8 mouse cellular contexts compared by ENCODE assay signal in the genomic region with DNA sequence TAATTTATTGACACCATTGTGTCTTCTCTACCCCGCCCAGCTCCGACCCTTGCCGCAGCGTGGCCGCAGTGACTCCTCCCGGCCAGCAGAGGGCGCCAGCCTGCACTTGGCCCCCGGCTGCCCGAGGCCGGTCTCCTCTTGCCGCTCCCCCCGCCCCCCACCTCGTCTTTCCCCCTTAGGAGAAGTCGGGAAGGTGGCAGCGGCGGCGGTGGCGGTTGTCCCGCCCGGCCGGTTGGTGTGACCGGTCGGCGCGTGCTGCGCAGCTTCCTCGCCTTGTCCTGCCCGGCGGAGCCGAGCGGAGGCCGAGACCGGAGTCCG. TPM values are rescaled to one million over a fixed set of nuclear protein-coding genes. Genes with fewer than 3 reads are reported as not detected.
A peak's percentile ranks its signal among the peaks of the same experiment; 100 is the strongest.
DNase-seq lines count a peak whose midpoint lies in the region; ATAC-seq lines count a peak whose summit lies in the region.

A gene (plus strand): TSS at position 188 of the 318 bp plus-strand sequence.

- H3K4me3 ChIP-seq in heart, embryonic 10.5 days = peak within 1 kb of the TSS; percentile 100
- peak within 1 kb of the TSS; percentile 99 for H3K4me3 ChIP-seq in kidney, embryonic 15.5 days (replicated peaks)

- H3K4me2 ChIP-seq in kidney, embryonic 15.5 days = peak within 1 kb of the TSS; percentile 73

- peak within 1 kb of the TSS; percentile 91 for H3K9ac ChIP-seq in kidney, embryonic 15.5 days

- DNase-seq in B cell, adult 2 months = peak; percentile 98
- peak; percentile 95 for DNase-seq in brain, adult 2 months (ENCODE audit: low read depth, low spot score)
- peak; percentile 95 for DNase-seq in heart, embryonic 10.5 days (ENCODE audit: low spot score)
- peak; percentile 95 for DNase-seq in liver
- peak; percentile 96 to 99 for DNase-seq in spleen, postnatal 4 days (ENCODE audit: low spot score in 2 of 2)

- H3K9me3 ChIP-seq in heart, embryonic 10.5 days = no peaks in the 10 kb centered on the region
- no peaks in the 10 kb centered on the region for H3K9me3 ChIP-seq in kidney, embryonic 15.5 days (replicated peaks)

- H3K36me3 ChIP-seq in heart, embryonic 10.5 days = peaks cover 7% of the 10 kb centered on the region
- H3K36me3 ChIP-seq in kidney, embryonic 15.5 days = 0 out of 2 replicates have a peak, but pooled peaks cover 9% of the 10 kb centered on the region

- no peaks in the 10 kb centered on the region for H3K27me3 ChIP-seq in heart, embryonic 10.5 days (ENCODE audit: insufficient read depth, poor library complexity, severe bottlenecking)
- no peaks in the 10 kb centered on the region for H3K27me3 ChIP-seq in kidney, embryonic 15.5 days

- WGBS in heart, embryonic 10.5 days = under 1% methylated on average over 33 of the region's 34 CpGs
- under 1% methylated on average over 28 of the region's 34 CpGs for WGBS in kidney, embryonic 15.5 days

- peak within 1 kb of the TSS; percentile 97 for H3K27ac ChIP-seq in heart, embryonic 10.5 days
- peak within 1 kb of the TSS; percentile 89 for H3K27ac ChIP-seq in kidney, embryonic 15.5 days

- peaks cover 29% of the 10 kb centered on the region for H3K4me1 ChIP-seq in heart, embryonic 10.5 days
- H3K4me1 ChIP-seq in kidney, embryonic 15.5 days = peaks cover 14% of the 10 kb centered on the region

- ATAC-seq in erythroblast, adult 5-6 weeks (replicated peaks; ENCODE audit: low FRiP score, poor library complexity, severe bottlenecking) = peak; percentile 81
- ATAC-seq in kidney, embryonic 15.5 days (replicated peaks; ENCODE audit: low FRiP score) = peak; percentile 94
- peak; percentile 88 for ATAC-seq in monocyte, adult 5-6 weeks (replicated peaks; ENCODE audit: insufficient number of reproducible peaks, low FRiP score, low TSS enrichment, poor library complexity, severe bottlenecking)

RNA-seq across cellular contexts. Expression of the gene that starts here (rescaled TPM):
- 19.9 and 20.0 TPM in 2 replicates for total RNA-seq in erythroblast, adult 5-6 weeks (2015; ENCODE audit: low replicate concordance)
- 13.4 and 20.8 TPM in 2 replicates for total RNA-seq in erythroblast, adult 5-6 weeks (2017; ENCODE audit: low replicate concordance)
- 33.5 and 44.7 TPM in 2 replicates for polyA plus RNA-seq in heart, embryonic 10.5 days (2016; fragmentation: Nextera tagmentation; extraction: Ambion mirVana)
- polyA plus RNA-seq in kidney, embryonic 15.5 days (2015; fragmentation: Nextera tagmentation; extraction: Ambion mirVana) = 29.7 and 33.0 TPM in 2 replicates
- total RNA-seq in monocyte, adult 5-6 weeks (2017) = 48.1 to 56.6 TPM (median 55.5 TPM) in 3 replicates

Comparison
In these comparisons a context has a peak if more than half of its experiments do, and no peak if none do; other contexts are left out.
1. Peak in every context shown above with its lines: DNase-seq, ATAC-seq, H3K4me3 ChIP-seq and H3K27ac ChIP-seq.